ENCODE assay signal across 8 mouse cellular contexts in the genomic region with DNA sequence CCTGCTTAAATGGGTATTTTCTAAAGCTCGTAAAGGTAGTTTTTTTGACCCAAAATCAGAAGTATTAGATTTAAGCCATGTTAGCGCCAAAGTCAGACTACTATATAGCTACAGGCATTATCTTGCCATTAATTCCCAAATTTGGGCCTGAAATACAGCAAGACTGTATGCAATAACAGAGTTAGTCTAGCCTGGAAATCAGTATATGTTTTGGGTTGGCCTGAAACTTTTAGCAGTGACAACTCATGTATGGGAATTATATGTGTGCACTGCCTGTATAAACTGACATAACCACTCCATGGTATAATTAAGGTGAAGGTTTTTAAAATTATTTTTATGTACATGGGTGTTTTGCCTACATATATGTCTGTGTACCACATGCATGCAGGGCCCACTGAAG. TPM values are rescaled to one million over a fixed set of nuclear protein-coding genes. Genes with fewer than 3 reads are reported as not detected.
DNase-seq lines count a peak whose midpoint lies in the region; ATAC-seq and TF ChIP-seq lines count a peak whose summit lies in the region.

Atp5j2 (minus strand) TSS at position 101 of the 400 bp plus-strand sequence.

- H3K4me3 ChIP-seq in lung, postnatal 0 days (ENCODE audit: low read depth, low read length): peak within 1 kb of the TSS; percentile 66
- H3K4me3 ChIP-seq in embryonic facial prominence, embryonic 15.5 days (replicated peaks): peak within 1 kb of the TSS; percentile 78
- peak within 1 kb of the TSS; percentile 86 for H3K4me3 ChIP-seq in heart, postnatal 0 days (ENCODE audit: low read depth, low read length)
- H3K4me3 ChIP-seq in limb, embryonic 10.5 days: peak within 1 kb of the TSS; percentile 92
- peak within 1 kb of the TSS; percentile 91 for H3K4me3 ChIP-seq in neural tube, embryonic 15.5 days (replicated peaks)

- H3K4me2 ChIP-seq in lung, postnatal 0 days (replicated peaks; ENCODE audit: low read depth, low read length): peak within 1 kb of the TSS; percentile 72
- H3K4me2 ChIP-seq in embryonic facial prominence, embryonic 15.5 days (replicated peaks): peak within 1 kb of the TSS; percentile 68
- peak within 1 kb of the TSS; percentile 86 for H3K4me2 ChIP-seq in heart, postnatal 0 days (ENCODE audit: low read depth, low read length)
- H3K4me2 ChIP-seq in neural tube, embryonic 15.5 days: peak within 1 kb of the TSS; percentile 61

- H3K27ac ChIP-seq in lung, postnatal 0 days (ENCODE audit: low read length): peak within 1 kb of the TSS; percentile 85
- peak within 1 kb of the TSS; percentile 79 for H3K27ac ChIP-seq in embryonic facial prominence, embryonic 15.5 days (replicated peaks)
- peak within 1 kb of the TSS; percentile 92 for H3K27ac ChIP-seq in heart, postnatal 0 days (ENCODE audit: low read depth)
- H3K27ac ChIP-seq in limb, embryonic 10.5 days: peak within 1 kb of the TSS; percentile 97
- peak within 1 kb of the TSS; percentile 89 for H3K27ac ChIP-seq in neural tube, embryonic 15.5 days (replicated peaks)

- peaks cover 14% of the 10 kb centered on the region for H3K4me1 ChIP-seq in lung, postnatal 0 days (ENCODE audit: insufficient read depth, low read depth, low read length)
- H3K4me1 ChIP-seq in embryonic facial prominence, embryonic 15.5 days: peaks cover 18% of the 10 kb centered on the region
- peaks cover 13% of the 10 kb centered on the region for H3K4me1 ChIP-seq in heart, postnatal 0 days (ENCODE audit: control insufficient read depth, insufficient read depth)
- peaks cover 18% of the 10 kb centered on the region for H3K4me1 ChIP-seq in limb, embryonic 10.5 days
- peaks cover 28% of the 10 kb centered on the region for H3K4me1 ChIP-seq in neural tube, embryonic 15.5 days

- 76% methylated on average over 2 of the region's 2 CpGs for WGBS in lung, postnatal 0 days
- 89% methylated on average over 2 of the region's 2 CpGs for WGBS in embryonic facial prominence, embryonic 15.5 days
- WGBS in heart, postnatal 0 days: 93% methylated on average over 2 of the region's 2 CpGs
- 92% methylated on average over 2 of the region's 2 CpGs for WGBS in limb, embryonic 10.5 days
- 95% methylated on average over 2 of the region's 2 CpGs for WGBS in neural tube, embryonic 15.5 days

- peak within 1 kb of the TSS; percentile 87 for H3K9ac ChIP-seq in lung, postnatal 0 days (replicated peaks; ENCODE audit: low read depth)
- H3K9ac ChIP-seq in embryonic facial prominence, embryonic 15.5 days: peak within 1 kb of the TSS; percentile 85
- peak within 1 kb of the TSS; percentile 94 for H3K9ac ChIP-seq in heart, postnatal 0 days (replicated peaks; ENCODE audit: low read depth, low read length)
- H3K9ac ChIP-seq in neural tube, embryonic 15.5 days (replicated peaks): peak within 1 kb of the TSS; percentile 92

- no peak for TF ChIP-seq EP300 in lung, postnatal 0 days (IDR thresholded peaks at IDR 0.05)
- no peak for TF ChIP-seq EP300 in heart, postnatal 0 days (IDR thresholded peaks at IDR 0.05; ENCODE audit: low read depth)

- no peaks in the 10 kb centered on the region for H3K27me3 ChIP-seq in lung, postnatal 0 days (replicated peaks; ENCODE audit: insufficient read depth, low read length)
- no peaks in the 10 kb centered on the region for H3K27me3 ChIP-seq in embryonic facial prominence, embryonic 15.5 days
- H3K27me3 ChIP-seq in heart, postnatal 0 days (ENCODE audit: control insufficient read depth, insufficient read depth, low read length): no peaks in the 10 kb centered on the region
- no peaks in the 10 kb centered on the region for H3K27me3 ChIP-seq in limb, embryonic 10.5 days (ENCODE audit: low read depth, poor library complexity, severe bottlenecking)
- no peaks in the 10 kb centered on the region for H3K27me3 ChIP-seq in neural tube, embryonic 15.5 days (replicated peaks)

- peaks cover 31% of the 10 kb centered on the region; the same call in 1 of the 2 replicates for H3K36me3 ChIP-seq in lung, postnatal 0 days (ENCODE audit: insufficient read depth, low read length)
- peaks cover 48% of the 10 kb centered on the region for H3K36me3 ChIP-seq in embryonic facial prominence, embryonic 15.5 days
- peaks cover 38% of the 10 kb centered on the region for H3K36me3 ChIP-seq in heart, postnatal 0 days (replicated peaks; ENCODE audit: control insufficient read depth, insufficient read depth, low read length)
- peaks cover 54% of the 10 kb centered on the region for H3K36me3 ChIP-seq in limb, embryonic 10.5 days
- peaks cover 44% of the 10 kb centered on the region for H3K36me3 ChIP-seq in neural tube, embryonic 15.5 days

- no peak for ATAC-seq in lung, postnatal 0 days
- ATAC-seq in embryonic facial prominence, embryonic 15.5 days (ENCODE audit: insufficient number of reproducible peaks, low FRiP score, low TSS enrichment, low read depth): no peak
- ATAC-seq in heart, postnatal 0 days (ENCODE audit: insufficient read depth, low read depth): no peak
- ATAC-seq in neural tube, embryonic 15.5 days (ENCODE audit: low FRiP score): no peak
- ATAC-seq in cerebellum, adult (ENCODE audit: insufficient number of reproducible peaks, low FRiP score, low TSS enrichment): no peak

- no peak for DNase-seq in lung, postnatal 0 days (ENCODE audit: low spot score)
- DNase-seq in lung, adult 18-20 months: no peak
- DNase-seq in heart, postnatal 0 days (ENCODE audit: low spot score): no peak
- no peak for DNase-seq in limb, embryonic 10.5 days (ENCODE audit: low spot score)
- no peak for DNase-seq in urinary bladder, postnatal 25 days (ENCODE audit: low spot score)

- H3K9me3 ChIP-seq in lung, postnatal 0 days (ENCODE audit: low read length): no peaks in the 10 kb centered on the region
- no peaks in the 10 kb centered on the region for H3K9me3 ChIP-seq in embryonic facial prominence, embryonic 15.5 days (replicated peaks)
- H3K9me3 ChIP-seq in heart, postnatal 0 days (replicated peaks; ENCODE audit: control insufficient read depth, low read length): no peaks in the 10 kb centered on the region
- no peaks in the 10 kb centered on the region for H3K9me3 ChIP-seq in limb, embryonic 10.5 days (replicated peaks)
- H3K9me3 ChIP-seq in neural tube, embryonic 15.5 days (replicated peaks): no peaks in the 10 kb centered on the region

- no peak for TF ChIP-seq CTCF in lung, postnatal 0 days (IDR thresholded peaks at IDR 0.05)
- TF ChIP-seq CTCF in heart, postnatal 0 days (IDR thresholded peaks at IDR 0.05; ENCODE audit: low read depth): no peak

RNA-seq across cellular contexts. Expression of gene Atp5j2, which starts in this region (rescaled TPM):
- 374 and 396 TPM in 2 replicates for polyA plus RNA-seq in lung, postnatal 0 days (2015; fragmentation: Nextera tagmentation; extraction: Ambion mirVana)
- 616 and 640 TPM in 2 replicates for polyA plus RNA-seq in embryonic facial prominence, embryonic 15.5 days (2015; fragmentation: Nextera tagmentation; extraction: Ambion mirVana)
- total RNA-seq in heart, postnatal 0 days (2014; rRNA removed; ENCODE audit: low replicate concordance): 517 and 525 TPM in 2 replicates
- 1,976 and 2,009 TPM in 2 replicates for polyA plus RNA-seq in heart, postnatal 0 days (2015; fragmentation: Nextera tagmentation; extraction: Ambion mirVana)
- polyA plus RNA-seq in limb, embryonic 10.5 days (2016; fragmentation: Nextera tagmentation; extraction: Ambion mirVana): 530 and 569 TPM in 2 replicates
- polyA plus RNA-seq in neural tube, embryonic 15.5 days (2015; fragmentation: Nextera tagmentation; extraction: Ambion mirVana): 724 and 793 TPM in 2 replicates
